Mouse (Mus musculus): ENCODE data around the gene Hba-x. TPM values are rescaled to one million over a fixed set of nuclear protein-coding genes. Genes with fewer than 3 reads are reported as not detected.

Hba-x gene
- polyA plus RNA-seq, 1 experiment, result not detected

- Histone ChIP-seq H3K4me3 (ENCODE audit: insufficient read depth, low read depth, low read length) (no peak overlapping the region), H3K4me1 (ENCODE audit: control insufficient read depth, insufficient read depth, low read length) (peaks cover 3% of the 10 kb centered on the region), H3K27ac (ENCODE audit: insufficient read depth, low read depth, low read length) (no peak overlapping the region)
- WGBS, result 69% methylated on average over 11 of the region's 11 CpGs
- TF ChIP-seq POLR2A (IDR thresholded peaks at IDR 0.05; ENCODE audit: insufficient read depth, low read depth, low read length), result no peak
- no peak for TF ChIP-seq CTCF (IDR thresholded peaks at IDR 0.05; ENCODE audit: insufficient read depth, low read depth, low read length)
These were observed 44.5 kb downstream of the Hba-x start for GRCm38 (mm10) chr11:32320507-32321195.

DNA sequence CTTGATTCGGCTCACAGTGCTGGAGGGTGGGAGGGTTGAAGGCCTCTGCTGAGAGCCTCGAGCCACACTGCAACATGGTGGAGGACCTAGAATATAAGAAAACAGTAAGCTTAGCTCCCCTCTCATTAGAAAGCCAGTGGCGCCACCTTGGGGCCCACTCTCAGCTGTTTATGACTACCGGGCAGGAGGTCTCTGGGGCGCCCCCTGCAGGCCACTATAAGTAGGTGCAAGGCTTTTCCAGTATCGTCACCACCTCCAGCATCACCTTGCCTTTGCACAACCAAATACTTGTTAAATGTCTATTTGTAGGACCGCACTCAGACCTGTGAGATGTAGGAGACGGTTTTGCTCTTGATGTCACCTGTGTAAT lies 45.0 kb downstream of the Hba-x start:
- no peak overlapping the region for H3K27ac ChIP-seq (ENCODE audit: insufficient read depth, low read depth, low read length)
- TF ChIP-seq POLR2A (IDR thresholded peaks at IDR 0.05; ENCODE audit: insufficient read depth, low read depth, low read length), result no peak
- peak; percentile 69 for TF ChIP-seq CTCF (IDR thresholded peaks at IDR 0.05; ENCODE audit: insufficient read depth, low read depth, low read length)
- WGBS, result 37% methylated on average over 8 of the region's 8 CpGs
- H3K4me1 ChIP-seq (ENCODE audit: control insufficient read depth, insufficient read depth, low read length), result peaks cover 3% of the 10 kb centered on the region
- H3K4me3 ChIP-seq (ENCODE audit: insufficient read depth, low read depth, low read length), result no peak overlapping the region

- Histone ChIP-seq H3K27ac (ENCODE audit: insufficient read depth, low read depth, low read length) (no peak overlapping the region), H3K4me3 (ENCODE audit: insufficient read depth, low read depth, low read length) (no peak overlapping the region; the same call in 1 of the 2 replicates)
- 9% methylated on average over 15 of the region's 15 CpGs for WGBS
These were observed 48.4 kb downstream of the Hba-x start for GRCm38 (mm10) chr11:32324609-32325008.

More at GRCm38 (mm10) chr11:32324609-32325008, 48.4 kb downstream of the Hba-x start:
- TF ChIP-seq CTCF (IDR thresholded peaks at IDR 0.05; ENCODE audit: insufficient read depth, low read depth, low read length), result peak; percentile 94
- TF ChIP-seq POLR2A (IDR thresholded peaks at IDR 0.05; ENCODE audit: insufficient read depth, low read depth, low read length), result no peak
- H3K4me1 ChIP-seq (ENCODE audit: control insufficient read depth, insufficient read depth, low read length), result peaks cover 3% of the 10 kb centered on the region

Other genes with a start within 250 kb of the Hba-x start
- not detected in 2 replicates for gene Il9r, start 76.1 kb upstream of the Hba-x start, polyA plus RNA-seq (2012; ENCODE audit: insufficient read depth, insufficient read length, low replicate concordance, missing spikeins)
- not detected in 2 replicates for gene Snrnp25, start 71.0 kb upstream of the Hba-x start, polyA plus RNA-seq (2012; ENCODE audit: insufficient read depth, insufficient read length, low replicate concordance, missing spikeins)
- gene Rhbdf1, start 54.1 kb upstream of the Hba-x start, polyA plus RNA-seq (2012; ENCODE audit: insufficient read depth, insufficient read length, low replicate concordance, missing spikeins), result not detected in 2 replicates
- gene Mpg, start 49.9 kb upstream of the Hba-x start, polyA plus RNA-seq (2012; ENCODE audit: insufficient read depth, insufficient read length, low replicate concordance, missing spikeins), result not detected in 2 replicates
- not detected in 2 replicates for gene Nprl3, start 8.7 kb upstream of the Hba-x start, polyA plus RNA-seq (2012; ENCODE audit: insufficient read depth, insufficient read length, low replicate concordance, missing spikeins)
- not detected in 2 replicates for gene Hba-a1, start 7.1 kb downstream of the Hba-x start, polyA plus RNA-seq (2012; ENCODE audit: insufficient read depth, insufficient read length, low replicate concordance, missing spikeins)
- not detected in 2 replicates for gene Hbq1b, start 10.6 kb downstream of the Hba-x start, polyA plus RNA-seq (2012; ENCODE audit: insufficient read depth, insufficient read length, low replicate concordance, missing spikeins)
- gene Hba-a2, start 20.1 kb downstream of the Hba-x start, polyA plus RNA-seq (2012; ENCODE audit: insufficient read depth, insufficient read length, low replicate concordance, missing spikeins), result not detected in 2 replicates
- gene Hbq1a, start 23.7 kb downstream of the Hba-x start, polyA plus RNA-seq (2012; ENCODE audit: insufficient read depth, insufficient read length, low replicate concordance, missing spikeins), result not detected in 2 replicates
- not detected in 2 replicates for gene Sh3pxd2b, start 71.4 kb downstream of the Hba-x start, polyA plus RNA-seq (2012; ENCODE audit: insufficient read depth, insufficient read length, low replicate concordance, missing spikeins)
- gene Ubtd2, start 179.0 kb downstream of the Hba-x start, polyA plus RNA-seq (2012; ENCODE audit: insufficient read depth, insufficient read length, low replicate concordance, missing spikeins), result not detected in 2 replicates